Mouse (Mus musculus): Measurements from ENCODE around the gene Alox5.

DNA sequence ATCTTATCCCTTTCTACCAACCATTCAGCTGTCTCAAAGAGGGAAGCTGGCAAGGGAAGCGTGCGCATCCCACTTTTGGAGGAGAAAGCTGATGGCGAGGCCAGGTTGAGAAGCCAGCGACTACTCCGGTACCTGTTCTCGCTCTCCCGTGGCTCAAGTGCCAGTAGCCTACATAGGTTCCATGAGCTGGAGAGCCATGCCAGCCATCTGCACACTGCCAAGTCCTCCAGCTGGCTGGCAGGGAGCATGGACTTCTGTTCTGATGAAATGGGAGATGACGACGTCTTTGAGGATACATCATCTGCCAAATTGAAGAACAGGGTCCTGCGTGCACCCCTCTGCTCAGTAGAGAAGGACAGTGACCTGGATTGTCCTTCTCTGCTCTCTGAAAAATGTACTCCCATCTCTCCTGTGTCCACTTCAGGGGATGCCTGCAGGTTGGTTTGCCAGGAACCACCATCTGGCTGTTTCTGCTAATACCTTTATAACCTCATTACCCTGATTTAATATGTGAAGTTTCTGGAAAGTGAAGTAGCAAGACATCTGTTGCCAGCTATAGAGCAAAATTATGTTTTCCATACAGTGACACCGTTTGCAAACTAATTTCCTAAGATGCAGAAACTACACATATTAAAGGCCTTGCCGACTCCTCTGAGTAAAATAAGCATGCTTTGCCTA is 59.1 kb downstream of the Alox5 start:
- TF ChIP-seq CTCF (IDR thresholded peaks at IDR 0.05; ENCODE audit: extremely low read depth, insufficient read depth, low read length) (no peak), POLR2A (IDR thresholded peaks at IDR 0.05; ENCODE audit: extremely low read depth, insufficient read depth, low read length) (no peak)

Data from cortical plate, adult 2 months (tissue).